Mouse (Mus musculus): ENCODE measurements around the gene Samd3. TPM values are rescaled to one million over a fixed set of nuclear protein-coding genes. Genes with fewer than 3 reads are reported as not detected.

Samd3 gene
- polyA plus RNA-seq (2015; fragmentation: Nextera tagmentation; extraction: Ambion mirVana), result 0.66 and 0.69 TPM in 2 replicates

- no peak within 1 kb of the TSS for H3K4me3 ChIP-seq
- no peaks in the 10 kb centered on the region for H3K27me3 ChIP-seq
- ATAC-seq (ENCODE audit: low FRiP score, low read depth), result no peak
- 85% methylated on average over 4 of the region's 4 CpGs for WGBS
- no peak within 1 kb of the TSS for H3K9ac ChIP-seq
- no peak within 1 kb of the TSS for H3K27ac ChIP-seq (replicated peaks)
- no peaks in the 10 kb centered on the region for H3K4me1 ChIP-seq (replicated peaks)
- no peaks in the 10 kb centered on the region for H3K9me3 ChIP-seq
- H3K36me3 ChIP-seq, result no peaks in the 10 kb centered on the region
- H3K4me2 ChIP-seq, result no peak within 1 kb of the TSS
Observed at GRCm38 (mm10) chr10:26229488-26229887, at the start of gene Samd3. Gene Samd3 (plus strand): TSS chr10:26229707.

GRCm38 (mm10) chr10:26185289-26185688 lies 44.2 kb upstream of the Samd3 start:
- Histone ChIP-seq H3K4me3 (no peak overlapping the region), H3K27me3 (no peaks in the 10 kb centered on the region), H3K4me2 (no peak overlapping the region), H3K9ac (no peak overlapping the region), H3K27ac (replicated peaks) (no peak overlapping the region), H3K9me3 (no peaks in the 10 kb centered on the region), H3K4me1 (replicated peaks) (no peaks in the 10 kb centered on the region), H3K36me3 (no peaks in the 10 kb centered on the region)
- no peak for ATAC-seq (ENCODE audit: low FRiP score, low read depth)
- WGBS, result 77% methylated on average over 5 of the region's 5 CpGs

GRCm38 (mm10) chr10:26190811-26191210 lies 38.7 kb upstream of the Samd3 start:
- Histone ChIP-seq H3K9me3 (no peaks in the 10 kb centered on the region), H3K9ac (no peak overlapping the region), H3K27ac (replicated peaks) (no peak overlapping the region), H3K27me3 (no peaks in the 10 kb centered on the region), H3K36me3 (no peaks in the 10 kb centered on the region), H3K4me1 (replicated peaks) (no peaks in the 10 kb centered on the region), H3K4me3 (no peak overlapping the region), H3K4me2 (no peak overlapping the region)
- ATAC-seq (ENCODE audit: low FRiP score, low read depth), result no peak

GRCm38 (mm10) chr10:26194892-26195291 lies 34.6 kb upstream of the Samd3 start:
- WGBS, result 98% methylated on average over 1 of the region's 1 CpGs
- Histone ChIP-seq H3K4me1 (replicated peaks) (no peaks in the 10 kb centered on the region), H3K4me3 (no peak overlapping the region), H3K9me3 (no peaks in the 10 kb centered on the region), H3K27me3 (no peaks in the 10 kb centered on the region), H3K9ac (no peak overlapping the region), H3K27ac (replicated peaks) (no peak overlapping the region), H3K4me2 (no peak overlapping the region), H3K36me3 (no peaks in the 10 kb centered on the region)
- ATAC-seq (ENCODE audit: low FRiP score, low read depth), result no peak

- Histone ChIP-seq H3K9me3 (no peaks in the 10 kb centered on the region), H3K4me3 (no peak overlapping the region), H3K4me1 (replicated peaks) (no peaks in the 10 kb centered on the region), H3K27ac (replicated peaks) (no peak overlapping the region), H3K27me3 (no peaks in the 10 kb centered on the region), H3K9ac (no peak overlapping the region), H3K4me2 (no peak overlapping the region), H3K36me3 (no peaks in the 10 kb centered on the region)
- WGBS, result 90% methylated on average over 9 of the region's 9 CpGs
- ATAC-seq (ENCODE audit: low FRiP score, low read depth), result no peak
Observed at GRCm38 (mm10) chr10:26202708-26203368, 26.7 kb upstream of the Samd3 start.

GRCm38 (mm10) chr10:26220729-26221128 lies 8.8 kb upstream of the Samd3 start:
- H3K27ac ChIP-seq (replicated peaks), result no peak overlapping the region
- no peaks in the 10 kb centered on the region for H3K4me1 ChIP-seq (replicated peaks)
- H3K4me2 ChIP-seq, result no peak overlapping the region
- no peak overlapping the region for H3K4me3 ChIP-seq
- H3K36me3 ChIP-seq, result no peaks in the 10 kb centered on the region
- 89% methylated on average over 4 of the region's 4 CpGs for WGBS
- H3K9me3 ChIP-seq, result no peaks in the 10 kb centered on the region
- H3K9ac ChIP-seq, result no peak overlapping the region
- H3K27me3 ChIP-seq, result no peaks in the 10 kb centered on the region
- no peak for ATAC-seq (ENCODE audit: low FRiP score, low read depth)

- Histone ChIP-seq H3K4me1 (replicated peaks) (no peaks in the 10 kb centered on the region), H3K27ac (replicated peaks) (no peak overlapping the region), H3K36me3 (no peaks in the 10 kb centered on the region), H3K9ac (no peak overlapping the region), H3K9me3 (no peaks in the 10 kb centered on the region), H3K27me3 (no peaks in the 10 kb centered on the region), H3K4me3 (no peak overlapping the region), H3K4me2 (no peak overlapping the region)
- 91% methylated on average over 5 of the region's 5 CpGs for WGBS
- ATAC-seq (ENCODE audit: low FRiP score, low read depth), result no peak
Observed at GRCm38 (mm10) chr10:26226241-26226640, 3.3 kb upstream of the Samd3 start.

GRCm38 (mm10) chr10:26226734-26227133 lies 2.8 kb upstream of the Samd3 start:
- no peak for ATAC-seq (ENCODE audit: low FRiP score, low read depth)
- no peak overlapping the region for H3K4me2 ChIP-seq
- 65% methylated on average over 2 of the region's 2 CpGs for WGBS
- H3K4me3 ChIP-seq, result no peak overlapping the region
- H3K9me3 ChIP-seq, result no peaks in the 10 kb centered on the region
- no peak overlapping the region for H3K27ac ChIP-seq (replicated peaks)
- H3K4me1 ChIP-seq (replicated peaks), result no peaks in the 10 kb centered on the region
- H3K27me3 ChIP-seq, result no peaks in the 10 kb centered on the region
- no peaks in the 10 kb centered on the region for H3K36me3 ChIP-seq
- no peak overlapping the region for H3K9ac ChIP-seq

- H3K4me1 ChIP-seq (replicated peaks), result no peaks in the 10 kb centered on the region
Observed at GRCm38 (mm10) chr10:26228187-26228586, 1.3 kb upstream of the Samd3 start.

GRCm38 (mm10) chr10:26232071-26232653 lies 2.7 kb downstream of the Samd3 start:
- no peak overlapping the region for H3K9ac ChIP-seq
- no peaks in the 10 kb centered on the region for H3K4me1 ChIP-seq (replicated peaks)
- H3K4me2 ChIP-seq, result no peak overlapping the region
- no peak for ATAC-seq (ENCODE audit: low FRiP score, low read depth)
- 85% methylated on average over 3 of the region's 3 CpGs for WGBS
- no peak overlapping the region for H3K4me3 ChIP-seq
- no peaks in the 10 kb centered on the region for H3K36me3 ChIP-seq
- H3K27ac ChIP-seq (replicated peaks), result no peak overlapping the region
- H3K9me3 ChIP-seq, result no peaks in the 10 kb centered on the region
- no peaks in the 10 kb centered on the region for H3K27me3 ChIP-seq

More at GRCm38 (mm10) chr10:26228187-26228586, 1.3 kb upstream of the Samd3 start:
- H3K27me3 ChIP-seq, result no peaks in the 10 kb centered on the region
- no peaks in the 10 kb centered on the region for H3K36me3 ChIP-seq
- H3K9me3 ChIP-seq, result no peaks in the 10 kb centered on the region
- no peak for ATAC-seq (ENCODE audit: low FRiP score, low read depth)
- no peak overlapping the region for H3K4me2 ChIP-seq
- no peak overlapping the region for H3K9ac ChIP-seq
- no peak overlapping the region for H3K4me3 ChIP-seq
- no peak overlapping the region for H3K27ac ChIP-seq (replicated peaks)

GRCm38 (mm10) chr10:26238559-26238958 lies 9.1 kb downstream of the Samd3 start:
- no peaks in the 10 kb centered on the region for H3K36me3 ChIP-seq
- no peaks in the 10 kb centered on the region for H3K9me3 ChIP-seq
- no peaks in the 10 kb centered on the region for H3K27me3 ChIP-seq
- no peak overlapping the region for H3K4me2 ChIP-seq
- no peak overlapping the region for H3K9ac ChIP-seq
- no peak overlapping the region for H3K27ac ChIP-seq (replicated peaks)
- H3K4me1 ChIP-seq (replicated peaks), result no peaks in the 10 kb centered on the region
- 58% methylated on average over 4 of the region's 4 CpGs for WGBS
- ATAC-seq (ENCODE audit: low FRiP score, low read depth), result no peak
- no peak overlapping the region for H3K4me3 ChIP-seq

GRCm38 (mm10) chr10:26239090-26239489 lies 9.6 kb downstream of the Samd3 start:
- Histone ChIP-seq H3K36me3 (no peaks in the 10 kb centered on the region), H3K27me3 (no peaks in the 10 kb centered on the region), H3K4me2 (no peak overlapping the region), H3K9ac (no peak overlapping the region), H3K27ac (replicated peaks) (no peak overlapping the region), H3K4me1 (replicated peaks) (no peaks in the 10 kb centered on the region), H3K4me3 (no peak overlapping the region), H3K9me3 (no peaks in the 10 kb centered on the region)
- WGBS, result 76% methylated on average over 1 of the region's 1 CpGs
- ATAC-seq (ENCODE audit: low FRiP score, low read depth), result no peak

- Histone ChIP-seq H3K9ac (no peak overlapping the region), H3K27me3 (no peaks in the 10 kb centered on the region), H3K4me3 (no peak overlapping the region), H3K4me1 (replicated peaks) (no peaks in the 10 kb centered on the region), H3K36me3 (no peaks in the 10 kb centered on the region), H3K4me2 (no peak overlapping the region), H3K9me3 (no peaks in the 10 kb centered on the region), H3K27ac (replicated peaks) (no peak overlapping the region)
- ATAC-seq (ENCODE audit: low FRiP score, low read depth), result no peak
- WGBS, result 92% methylated on average over 3 of the region's 3 CpGs
Observed at GRCm38 (mm10) chr10:26243203-26243602, 13.7 kb downstream of the Samd3 start.
